Mouse (Mus musculus) urinary bladder, postnatal 0 days (tissue): ENCODE results near the gene Fam219a. TPM values are rescaled to one million over a fixed set of nuclear protein-coding genes. Genes with fewer than 3 reads are reported as not detected.

Experiments
- polyA plus RNA-seq: library from polyadenylated mRNA; unstranded; fragments of >200 nt; fragmentation: Nextera tagmentation; extraction: Ambion mirVana; gene quantifications from 2 replicates; pipeline ENCODE4 v1.2.1, GENCODE M21; 2015

The Fam219a gene
- 2.5 and 3.2 TPM in 2 replicates for polyA plus RNA-seq

GRCm38 (mm10) chr4:41569411-41569885, at the start of gene Fam219a, which contains the start of gene Dnaic1:
Gene Fam219a (minus strand): TSS chr4:41569538.
Gene Dnaic1 (plus strand): TSS chr4:41569775.

DNA sequence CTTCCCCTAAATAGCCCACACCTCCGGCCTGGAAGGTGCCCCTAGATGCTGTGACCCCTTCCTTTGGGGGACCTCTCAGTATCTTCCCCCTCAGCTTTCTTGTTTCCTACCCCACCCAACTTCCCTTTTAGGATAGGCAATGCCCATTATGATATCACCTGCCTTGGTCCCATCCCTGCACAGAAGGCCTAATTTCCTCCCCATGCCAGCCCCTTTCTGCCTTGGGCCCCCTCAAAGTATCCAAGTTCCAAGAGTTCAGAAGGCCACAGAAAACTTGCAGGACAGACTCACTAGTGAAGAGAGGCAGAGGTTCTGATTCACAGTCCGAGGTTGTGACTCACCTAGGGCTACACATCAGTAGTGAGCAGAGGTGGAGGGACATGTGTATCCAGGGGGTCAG, 52.1 kb downstream of the Fam219a start, which contains the start of gene 1110017D15Rik:
TSS of gene 1110017D15Rik (minus strand) at position 101 of the 400 bp plus-strand sequence.

GRCm38 (mm10) chr4:41502986-41503412, 66.3 kb downstream of the Fam219a start, which contains the start of gene AI464131:
Gene AI464131 (minus strand): TSS chr4:41503076.

Other genes with a start within 250 kb of the Fam219a start
- 42.1 and 48.8 TPM in 2 replicates for gene Ubap1, start 220.5 kb downstream of the Fam219a start, polyA plus RNA-seq
- 0.92 and 1.6 TPM in 2 replicates for gene Kif24, start 104.7 kb downstream of the Fam219a start, polyA plus RNA-seq
- gene Nudt2, start 104.4 kb downstream of the Fam219a start, polyA plus RNA-seq = 32.5 and 40.2 TPM in 2 replicates
- gene AI464131, start 66.5 kb downstream of the Fam219a start, polyA plus RNA-seq = 7.5 and 7.8 TPM in 2 replicates
- gene 1110017D15Rik, start 52.2 kb downstream of the Fam219a start, polyA plus RNA-seq = not detected in 2 replicates
- 33.2 and 39.3 TPM in 2 replicates for gene Dnaic1, start 237 bp upstream of the Fam219a start, polyA plus RNA-seq
- 164 and 167 TPM in 2 replicates for gene Enho, start 70.8 kb upstream of the Fam219a start, polyA plus RNA-seq
- 9.7 and 10.5 TPM in 2 replicates for gene Cntfr, start 127.6 kb upstream of the Fam219a start, polyA plus RNA-seq
- gene Il11ra1, start 130.5 kb upstream of the Fam219a start, polyA plus RNA-seq = 107 and 116 TPM in 2 replicates
- 32.1 and 36.3 TPM in 2 replicates for gene Rpp25l, start 144.0 kb upstream of the Fam219a start, polyA plus RNA-seq
- 98.6 and 120 TPM in 2 replicates for gene Dctn3, start 153.6 kb upstream of the Fam219a start, polyA plus RNA-seq
- gene Arid3c, start 161.6 kb upstream of the Fam219a start, polyA plus RNA-seq = not detected in 2 replicates
- 22.1 and 24.1 TPM in 2 replicates for gene Galt, start 185.7 kb upstream of the Fam219a start, polyA plus RNA-seq
- gene Sigmar1, start 186.6 kb upstream of the Fam219a start, polyA plus RNA-seq = 71.4 and 78.8 TPM in 2 replicates
- gene Ccl27a, start 204.7 kb upstream of the Fam219a start, polyA plus RNA-seq = 18.4 and 23.2 TPM in 2 replicates